Mouse (Mus musculus) midbrain, embryonic 15.5 days (tissue): ENCODE measurements at regions not wholly inside any gene's neighbourhood (a gene's known extent, or its start where the extent isn't known, plus 50 kb on each side); places are given as distances from the start of the nearest gene placed in this dataset.
"Not testable (repeated sequence)": the region's sequence is repeated elsewhere in the genome, so short reads cannot be mapped to it uniquely, and the experiment has no call there.

Experiments
- ATAC-seq: fragments of 200-750 bp; cut with Nextera tagmentation; replicated peaks from 2 replicates; pipeline ENCODE4 v1.8.0; 2017; ENCODE audit warnings: moderate TSS enrichment
- H3K27ac ChIP-seq: fragments of 300-500 bp; sonication (generic); 2 replicates; pipeline ENCODE4 v1.5.1; 2015; ENCODE audit warnings: mild to moderate bottlenecking, inconsistent platforms
- H3K27me3 ChIP-seq: fragments of 300-500 bp; sonication (generic); replicated peaks from 2 replicates; pipeline ENCODE4 v1.6.1; 2015; ENCODE audit warnings: inconsistent platforms
- H3K36me3 ChIP-seq: fragments of 300-500 bp; sonication (generic); replicated peaks from 2 replicates; pipeline ENCODE4 v1.6.1; 2015; ENCODE audit warnings: inconsistent platforms
- H3K4me1 ChIP-seq: fragments of 300-500 bp; sonication (generic); 2 replicates; pipeline ENCODE4 v1.6.1; 2015; ENCODE audit warnings: inconsistent platforms
- H3K4me2 ChIP-seq: fragments of 300-500 bp; sonication (generic); 2 replicates; pipeline ENCODE4 v1.6.1; 2015; ENCODE audit warnings: inconsistent platforms, mild to moderate bottlenecking, moderate library complexity
- H3K4me3 ChIP-seq: fragments of 300-500 bp; sonication (generic); 2 replicates; pipeline ENCODE4 v1.5.1; 2015; ENCODE audit warnings: mild to moderate bottlenecking, inconsistent platforms
- H3K9ac ChIP-seq: fragments of 300-500 bp; sonication (generic); 2 replicates; pipeline ENCODE4 v1.6.1; 2015; ENCODE audit warnings: mild to moderate bottlenecking, inconsistent platforms
- H3K9me3 ChIP-seq: fragments of 300-500 bp; sonication (generic); 2 replicates; pipeline ENCODE4 v1.6.1; 2016; ENCODE audit warnings: inconsistent platforms
- WGBS: fragments of 180-500 bp; shearing (Covaris S2); methylation state at CpG from one replicate; pipeline ENCODE4 v1.1.7; 2015; ENCODE audit warnings: mixed read lengths; 5-methylcytosine and 5-hydroxymethylcytosine counted together

DNA sequence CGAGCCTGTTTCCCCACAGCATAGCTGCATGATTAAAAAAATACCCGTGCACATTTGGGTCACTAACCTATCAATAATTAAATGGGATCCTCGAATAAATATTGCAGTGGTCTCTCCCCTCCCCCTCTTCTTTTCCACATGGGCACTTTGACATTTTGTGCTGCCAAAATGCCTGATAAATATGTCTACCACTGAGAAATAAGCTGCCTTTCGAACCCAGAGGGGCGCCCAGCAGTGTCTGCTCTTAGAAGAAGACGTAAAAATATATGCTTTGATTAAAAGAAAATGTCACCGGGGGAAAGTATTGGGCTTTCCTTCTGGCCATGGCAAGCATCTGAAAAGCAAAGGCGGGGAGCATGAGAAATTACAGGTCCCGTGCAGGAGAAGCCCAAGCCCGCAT is 152.6 kb upstream of the Frmd4a start:
- Histone ChIP-seq H3K4me1 (no peaks in the 10 kb centered on the region), H3K27ac (0 out of 2 replicates have a peak overlapping the region, but pooled peaks have one; percentile 38), H3K4me2 (no peak overlapping the region), H3K9me3 (no peaks in the 10 kb centered on the region), H3K4me3 (no peak overlapping the region), H3K9ac (no peak overlapping the region), H3K27me3 (no peaks in the 10 kb centered on the region), H3K36me3 (no peaks in the 10 kb centered on the region)
- 60% methylated on average over 10 of the region's 10 CpGs for WGBS
- ATAC-seq, result peak; percentile 74

DNA sequence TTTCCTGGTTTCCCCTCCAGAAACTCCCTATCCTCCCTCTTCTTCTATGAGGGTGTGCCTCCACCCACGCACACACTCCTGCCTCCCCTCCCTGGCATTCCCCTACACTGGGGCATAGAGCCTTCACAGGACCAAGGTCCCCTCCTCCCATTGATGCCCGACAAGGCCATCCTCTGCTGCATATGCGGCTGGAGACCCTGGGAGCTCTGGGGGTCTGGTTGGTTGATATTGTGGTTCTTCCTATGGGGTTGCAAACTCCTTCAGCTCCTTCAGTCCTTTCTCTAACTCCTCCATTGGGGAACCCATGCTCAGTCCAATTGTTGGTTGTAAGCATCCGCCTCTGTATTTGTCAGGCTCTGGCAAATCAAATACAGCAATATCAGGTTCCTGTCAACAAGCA is 150.8 kb upstream of the Frmd4a start:
- not testable (repeated sequence) for H3K4me2 ChIP-seq, H3K4me3 ChIP-seq, H3K27me3 ChIP-seq, H3K4me1 ChIP-seq, H3K36me3 ChIP-seq, H3K9ac ChIP-seq, H3K27ac ChIP-seq, H3K9me3 ChIP-seq, ATAC-seq
- 89% methylated on average over 4 of the region's 4 CpGs for WGBS

DNA sequence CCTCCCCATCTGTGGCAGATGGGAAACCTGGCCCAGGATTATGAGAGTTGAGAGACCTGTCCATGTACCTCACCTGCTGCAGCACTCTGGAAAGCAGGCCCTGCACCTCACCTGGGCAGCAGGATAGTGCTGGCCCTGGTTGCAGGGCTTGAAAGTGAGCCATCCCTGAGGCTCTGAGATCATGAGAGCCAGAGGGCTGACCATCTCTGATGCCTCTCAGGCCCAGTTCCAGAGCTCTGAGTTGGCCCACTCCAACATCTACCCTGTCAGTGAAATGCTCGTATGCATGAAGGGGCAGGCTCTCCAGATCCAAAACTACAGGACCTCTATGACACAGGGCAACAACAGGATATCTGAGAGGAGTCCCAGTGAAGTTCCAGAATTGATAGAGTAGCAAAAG is 147.8 kb upstream of the Frmd4a start:
- Histone ChIP-seq H3K9ac (no peak overlapping the region), H3K4me1 (no peaks in the 10 kb centered on the region), H3K27me3 (no peaks in the 10 kb centered on the region), H3K36me3 (no peaks in the 10 kb centered on the region), H3K4me3 (no peak overlapping the region), H3K4me2 (no peak overlapping the region), H3K27ac (no peak overlapping the region), H3K9me3 (no peaks in the 10 kb centered on the region)
- WGBS, result 79% methylated on average over 1 of the region's 1 CpGs
- ATAC-seq, result no peak

DNA sequence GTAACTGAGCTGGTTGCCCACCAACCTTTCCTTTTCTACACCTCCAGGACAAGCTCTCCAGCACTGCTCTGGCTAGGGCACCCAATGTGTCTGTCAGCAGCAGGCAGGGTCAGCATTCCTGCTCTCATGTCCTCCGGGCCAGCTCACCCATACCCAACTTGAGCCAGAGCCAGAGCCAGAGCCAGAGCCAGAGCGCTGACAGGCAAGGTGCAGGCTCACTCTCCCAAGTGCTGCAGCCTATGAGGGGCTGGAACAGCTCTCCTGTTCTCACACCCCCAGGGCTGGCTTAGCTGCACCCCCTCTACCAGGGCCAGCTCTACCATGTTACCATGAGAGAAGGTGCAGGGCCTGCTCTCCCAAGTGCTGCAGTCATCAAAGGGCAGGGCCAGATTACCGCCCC is 145.8 kb upstream of the Frmd4a start:
- H3K27ac ChIP-seq, result no peak overlapping the region
- ATAC-seq, result no peak
- no peaks in the 10 kb centered on the region for H3K27me3 ChIP-seq
- WGBS, result 97% methylated on average over 3 of the region's 3 CpGs
- no peak overlapping the region for H3K4me2 ChIP-seq
- no peak overlapping the region for H3K9ac ChIP-seq
- no peaks in the 10 kb centered on the region for H3K36me3 ChIP-seq
- H3K9me3 ChIP-seq, result no peaks in the 10 kb centered on the region
- no peaks in the 10 kb centered on the region for H3K4me1 ChIP-seq
- H3K4me3 ChIP-seq, result no peak overlapping the region

DNA sequence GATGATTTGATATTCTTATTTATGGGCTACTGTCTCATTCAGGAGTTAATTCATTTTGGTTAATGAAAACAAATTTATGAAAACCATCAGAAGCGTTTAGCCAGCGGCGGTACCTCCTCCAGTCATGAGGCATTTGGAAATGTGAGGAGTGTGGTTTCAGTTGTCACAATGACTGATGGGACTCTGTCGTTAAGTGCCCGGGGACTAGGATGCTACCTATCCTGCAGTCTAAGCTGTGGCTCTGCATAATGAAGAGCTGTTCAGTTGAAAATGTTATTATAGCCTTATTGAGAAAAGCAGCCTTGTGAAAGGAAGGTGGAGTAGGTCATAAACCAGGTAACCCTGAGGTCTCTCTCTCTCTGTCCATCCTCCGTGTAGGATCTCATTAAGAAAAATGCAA is 130.5 kb upstream of the Frmd4a start:
- no peaks in the 10 kb centered on the region for H3K9me3 ChIP-seq
- H3K36me3 ChIP-seq, result no peaks in the 10 kb centered on the region
- no peak overlapping the region for H3K4me3 ChIP-seq
- ATAC-seq, result no peak
- no peaks in the 10 kb centered on the region for H3K27me3 ChIP-seq
- H3K4me2 ChIP-seq, result no peak overlapping the region
- no peak overlapping the region for H3K27ac ChIP-seq
- no peak overlapping the region for H3K9ac ChIP-seq
- peaks cover 7% of the 10 kb centered on the region for H3K4me1 ChIP-seq
- 69% methylated on average over 6 of the region's 6 CpGs for WGBS

DNA sequence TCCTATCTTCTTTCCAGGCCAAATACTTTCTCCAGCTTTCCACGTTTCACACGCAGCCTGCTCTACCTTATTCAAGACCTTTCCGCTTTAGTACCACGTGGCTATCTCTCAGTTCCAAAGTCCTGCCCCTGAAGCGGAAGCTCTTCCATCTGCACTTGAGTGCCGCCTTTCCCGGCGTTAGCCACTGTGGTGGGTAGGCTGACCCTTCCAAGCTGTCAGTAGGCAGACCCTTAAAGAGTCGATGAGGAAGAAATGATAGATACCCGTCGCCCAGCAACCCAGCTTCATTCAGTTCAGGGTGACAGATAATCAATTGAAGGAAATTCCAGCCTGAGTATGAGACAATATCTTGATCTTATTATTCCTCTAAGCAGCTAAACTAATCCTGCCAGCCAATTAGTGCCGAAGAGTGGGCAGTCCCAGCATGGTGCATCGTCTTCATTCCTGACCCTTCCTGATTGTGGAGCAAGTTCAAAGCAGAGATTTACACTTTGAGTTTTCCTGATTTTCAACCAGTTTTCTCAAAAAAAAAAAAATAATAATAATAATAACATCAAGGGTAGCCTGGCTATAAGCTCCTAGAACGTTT is 129.6 kb upstream of the Frmd4a start:
- Histone ChIP-seq H3K36me3 (no peaks in the 10 kb centered on the region), H3K4me2 (peak overlapping the region; percentile 43), H3K4me1 (peaks cover 7% of the 10 kb centered on the region), H3K27me3 (no peaks in the 10 kb centered on the region), H3K27ac (no peak overlapping the region), H3K9me3 (no peaks in the 10 kb centered on the region), H3K9ac (no peak overlapping the region; the same call in 1 of the 2 replicates), H3K4me3 (0 out of 2 replicates have a peak overlapping the region, but pooled peaks have one; percentile 12)
- 27% methylated on average over 14 of the region's 14 CpGs for WGBS
- ATAC-seq, result peak; percentile 59

DNA sequence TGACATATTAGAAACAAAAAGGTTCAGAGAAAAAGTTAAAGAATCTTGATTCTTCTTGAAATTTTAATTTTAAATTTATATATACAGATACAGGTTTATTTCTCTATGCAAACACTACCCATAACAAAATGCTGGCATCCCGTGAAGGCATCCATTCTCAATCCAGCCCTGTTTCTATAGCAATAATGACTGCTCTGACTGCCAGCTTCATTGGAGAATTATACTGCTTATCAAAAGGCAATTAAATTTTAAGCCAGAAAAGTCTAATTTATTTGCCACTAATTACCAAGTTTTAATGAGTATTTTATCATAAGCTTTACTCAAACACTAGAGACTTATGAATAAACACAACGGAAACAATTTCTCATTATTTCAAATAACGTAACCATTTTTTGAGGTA is 128.1 kb upstream of the Frmd4a start:
- Histone ChIP-seq H3K27ac (no peak overlapping the region), H3K4me3 (no peak overlapping the region), H3K9me3 (no peaks in the 10 kb centered on the region), H3K27me3 (no peaks in the 10 kb centered on the region), H3K4me2 (no peak overlapping the region), H3K4me1 (peaks cover 7% of the 10 kb centered on the region), H3K9ac (no peak overlapping the region), H3K36me3 (no peaks in the 10 kb centered on the region)
- no peak for ATAC-seq
- WGBS, result 68% methylated on average over 3 of the region's 3 CpGs

DNA sequence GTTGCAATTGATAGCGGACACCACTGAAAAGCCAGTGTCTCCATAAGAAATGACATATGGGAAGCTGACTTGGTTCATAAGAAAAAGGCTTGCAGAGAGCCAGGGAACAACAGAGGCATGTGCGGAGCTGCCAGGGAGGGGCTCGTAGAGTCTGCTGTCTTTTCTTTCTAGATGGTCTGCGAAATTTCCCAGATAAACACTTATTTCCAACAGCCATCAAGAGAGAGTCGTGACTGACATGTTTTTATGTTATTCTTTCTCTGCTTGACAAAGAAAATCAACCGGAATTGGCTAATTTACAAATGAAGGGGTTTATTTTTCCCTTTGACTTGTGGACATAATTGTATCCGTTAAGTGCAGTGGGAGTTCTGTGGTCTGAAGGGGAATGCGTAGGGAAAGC is 127.1 kb upstream of the Frmd4a start:
- H3K9ac ChIP-seq, result no peak overlapping the region
- ATAC-seq, result no peak
- H3K9me3 ChIP-seq, result no peaks in the 10 kb centered on the region
- no peak overlapping the region for H3K4me2 ChIP-seq
- no peaks in the 10 kb centered on the region for H3K36me3 ChIP-seq
- 52% methylated on average over 8 of the region's 8 CpGs for WGBS
- H3K27ac ChIP-seq, result no peak overlapping the region
- H3K4me1 ChIP-seq, result peaks cover 7% of the 10 kb centered on the region
- no peaks in the 10 kb centered on the region for H3K27me3 ChIP-seq
- H3K4me3 ChIP-seq, result no peak overlapping the region

DNA sequence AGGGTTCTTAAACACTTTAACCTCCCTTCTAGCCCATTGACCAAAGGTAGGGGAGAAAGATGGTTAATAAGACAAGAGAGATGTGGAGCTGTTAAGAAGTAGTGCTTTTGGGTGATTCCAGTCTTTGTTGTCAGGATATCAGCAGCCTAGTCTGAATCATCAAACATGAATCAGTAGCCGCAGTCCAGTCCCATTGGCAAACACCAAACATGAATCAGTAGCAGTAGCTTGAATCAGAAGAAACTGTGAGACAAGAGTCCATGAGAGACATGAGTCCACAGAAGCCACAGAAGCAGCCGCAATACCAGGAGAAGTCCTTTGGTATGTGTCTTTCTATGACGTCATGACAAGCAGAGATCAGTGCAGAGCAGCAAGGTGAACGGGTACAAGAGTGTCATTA is 110.5 kb upstream of the Frmd4a start:
- H3K4me2 ChIP-seq, result no peak overlapping the region
- no peak overlapping the region for H3K9ac ChIP-seq
- WGBS, result 93% methylated on average over 4 of the region's 4 CpGs
- no peak overlapping the region for H3K27ac ChIP-seq
- no peak overlapping the region for H3K4me3 ChIP-seq
- 0 out of 2 replicates have a peak, but pooled peaks cover 8% of the 10 kb centered on the region for H3K4me1 ChIP-seq
- ATAC-seq, result no peak
- H3K9me3 ChIP-seq, result no peaks in the 10 kb centered on the region
- no peaks in the 10 kb centered on the region for H3K36me3 ChIP-seq
- no peaks in the 10 kb centered on the region for H3K27me3 ChIP-seq

DNA sequence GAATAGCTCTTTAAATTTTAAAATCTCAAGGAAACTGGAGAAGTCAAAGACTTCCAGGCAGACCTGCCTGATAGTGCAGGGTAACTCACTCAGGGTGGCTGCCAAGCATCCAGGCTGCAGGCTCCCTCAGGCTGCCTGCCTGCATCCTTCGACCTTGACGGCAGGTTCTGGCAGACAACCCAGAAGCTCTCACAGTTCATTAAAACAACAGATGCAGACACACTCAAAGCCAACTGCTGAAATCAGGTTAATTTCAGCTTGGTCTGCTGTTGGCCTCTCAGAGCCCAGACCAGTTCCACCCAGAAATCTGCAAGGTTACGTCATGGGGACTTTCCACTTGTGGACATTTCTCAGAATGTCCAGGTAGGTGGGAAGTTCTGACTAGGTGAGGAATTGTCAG is 109.3 kb upstream of the Frmd4a start:
- no peak overlapping the region for H3K27ac ChIP-seq
- no peak overlapping the region for H3K4me3 ChIP-seq
- no peaks in the 10 kb centered on the region for H3K9me3 ChIP-seq
- H3K27me3 ChIP-seq, result no peaks in the 10 kb centered on the region
- WGBS, result 73% methylated on average over 3 of the region's 3 CpGs
- H3K4me1 ChIP-seq, result 0 out of 2 replicates have a peak, but pooled peaks cover 8% of the 10 kb centered on the region
- H3K36me3 ChIP-seq, result no peaks in the 10 kb centered on the region
- no peak for ATAC-seq
- H3K9ac ChIP-seq, result no peak overlapping the region
- H3K4me2 ChIP-seq, result no peak overlapping the region

DNA sequence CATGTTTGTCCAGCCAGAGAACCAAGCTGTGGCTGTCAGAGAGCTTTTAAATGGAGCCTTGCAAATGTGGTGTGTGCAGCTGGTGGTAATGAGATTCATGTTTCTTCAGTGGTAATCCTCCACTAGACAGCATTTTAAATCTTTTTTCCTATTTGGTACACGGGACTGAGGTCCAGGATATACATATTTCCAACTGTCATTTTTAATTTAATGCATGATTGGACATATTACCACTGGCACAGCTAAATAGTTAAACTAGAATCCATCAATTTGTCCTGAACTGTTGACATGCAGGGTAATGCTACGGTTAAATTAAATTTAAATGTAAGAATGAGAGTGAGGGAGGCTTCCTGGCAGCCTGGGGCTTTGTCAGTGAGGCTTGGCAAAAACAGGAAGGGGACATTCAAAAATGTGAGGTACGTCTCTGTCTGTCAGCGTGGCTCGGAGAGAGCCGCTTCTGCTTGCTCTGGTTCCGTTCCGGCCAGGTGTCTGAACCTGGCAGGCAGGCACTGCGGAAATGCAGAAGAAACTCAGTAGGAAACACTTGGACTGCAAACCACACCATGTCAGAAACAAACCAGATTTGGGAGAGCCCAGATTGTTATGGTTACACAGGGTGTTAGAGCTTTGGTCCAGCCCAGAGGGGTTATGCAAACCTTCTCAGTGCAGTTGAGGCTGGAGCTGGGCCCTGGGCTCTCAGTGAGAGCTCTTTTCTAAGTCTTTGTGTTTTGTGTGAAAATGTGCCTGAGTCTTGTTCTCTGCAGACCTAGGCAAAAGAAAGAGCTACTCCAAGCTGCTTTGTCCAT is 107.2 kb upstream of the Frmd4a start:
- Histone ChIP-seq H3K36me3 (no peaks in the 10 kb centered on the region), H3K9me3 (no peaks in the 10 kb centered on the region), H3K27me3 (no peaks in the 10 kb centered on the region), H3K4me3 (no peak overlapping the region), H3K9ac (no peak overlapping the region), H3K4me1 (0 out of 2 replicates have a peak, but pooled peaks cover 8% of the 10 kb centered on the region), H3K4me2 (no peak overlapping the region), H3K27ac (peak overlapping the region; percentile 67)
- peak; percentile 64 for ATAC-seq
- WGBS, result 41% methylated on average over 9 of the region's 9 CpGs

DNA sequence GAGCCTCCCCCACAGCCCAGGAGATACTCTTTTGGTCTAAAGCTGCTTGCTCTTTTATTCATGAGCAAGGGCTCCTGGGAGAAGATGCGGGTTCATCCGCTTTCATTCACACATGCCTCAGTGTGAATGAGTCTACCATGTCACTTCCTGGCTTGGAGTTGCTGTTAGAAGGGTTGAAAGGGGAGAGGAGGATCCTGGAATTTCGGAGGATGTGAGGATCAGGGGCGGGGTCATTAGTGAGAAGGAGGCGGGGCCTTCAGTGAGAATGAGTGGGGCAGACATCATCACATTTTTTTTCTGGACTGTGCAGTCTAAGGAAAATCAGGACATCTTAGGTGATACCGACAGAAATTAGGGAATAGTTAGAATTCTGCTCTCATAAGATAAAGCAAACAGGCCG is 102.4 kb upstream of the Frmd4a start:
- Histone ChIP-seq H3K4me3 (no peak overlapping the region), H3K9ac (no peak overlapping the region), H3K4me2 (no peak overlapping the region), H3K36me3 (no peaks in the 10 kb centered on the region), H3K9me3 (no peaks in the 10 kb centered on the region), H3K4me1 (0 out of 2 replicates have a peak, but pooled peaks cover 7% of the 10 kb centered on the region), H3K27me3 (no peaks in the 10 kb centered on the region), H3K27ac (no peak overlapping the region)
- WGBS, result 73% methylated on average over 7 of the region's 7 CpGs
- peak; percentile 48; the same call in 1 of the 2 replicates for ATAC-seq

DNA sequence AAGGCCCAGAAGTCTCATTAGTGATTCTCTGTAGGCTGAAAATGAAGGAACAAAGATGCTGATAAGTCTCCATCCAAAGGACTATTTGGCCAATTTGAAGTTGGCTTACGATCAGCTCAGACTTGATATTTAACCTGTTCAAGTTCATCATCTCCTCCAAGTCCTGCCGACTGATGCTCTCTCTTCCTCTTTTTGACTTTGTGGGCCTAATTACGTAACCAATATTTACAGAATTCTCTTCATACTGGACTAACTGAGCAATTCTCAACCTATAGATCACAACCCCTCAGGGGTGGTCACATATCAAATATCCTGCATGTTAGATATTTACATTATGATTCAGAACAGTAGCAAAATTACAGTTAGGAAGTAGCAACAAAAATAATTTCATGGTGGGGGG is 101.2 kb upstream of the Frmd4a start:
- H3K4me1 ChIP-seq, result no peaks in the 10 kb centered on the region
- H3K4me2 ChIP-seq, result no peak overlapping the region
- no peak overlapping the region for H3K9ac ChIP-seq
- no peak overlapping the region for H3K27ac ChIP-seq
- 94% methylated on average over 3 of the region's 3 CpGs for WGBS
- H3K27me3 ChIP-seq, result no peaks in the 10 kb centered on the region
- no peaks in the 10 kb centered on the region for H3K9me3 ChIP-seq
- no peaks in the 10 kb centered on the region for H3K36me3 ChIP-seq
- no peak for ATAC-seq
- H3K4me3 ChIP-seq, result no peak overlapping the region
